Mouse (Mus musculus) CH12.LX (cell line): ENCODE data around the gene Sin3a. TPM values are rescaled to one million over a fixed set of nuclear protein-coding genes. Genes with fewer than 3 reads are reported as not detected.

ENCODE experiments used
- DNase-seq: peaks from one replicate; pipeline ENCODE4 v3.0.0-alpha.2; 2013; ENCODE audit errors: extremely low read depth
- H3K27ac ChIP-seq: 2 replicates; pipeline ENCODE4 v1.5.1; 2012; ENCODE audit warnings: low read depth, mild to moderate bottlenecking, control low read depth, moderate library complexity; ENCODE audit not compliant: insufficient read depth
- H3K27me3 ChIP-seq: replicated peaks from 2 replicates; pipeline ENCODE3; 2012; ENCODE audit warnings: inconsistent platforms
- H3K36me3 ChIP-seq, 2 experiments: replicated peaks in 1 of 2; 2 replicates each; pipeline versions ENCODE3 to v1.6.1; 2012; ENCODE audit warnings: inconsistent platforms in 1 of 2, low read length in 1 of 2, mild to moderate bottlenecking in 1 of 2, mixed read lengths in 1 of 2, moderate library complexity in 1 of 2; ENCODE audit not compliant: control insufficient read depth in 1 of 2, insufficient read depth in 1 of 2
- H3K4me1 ChIP-seq, 2 experiments: 2 replicates each; pipeline ENCODE4 v1.6.1; 2012; ENCODE audit warnings: inconsistent platforms in 1 of 2, moderate library complexity in 1 of 2; ENCODE audit not compliant: insufficient read depth in 2 of 2, control insufficient read depth in 1 of 2
- H3K4me2 ChIP-seq: 2 replicates; pipeline ENCODE4 v1.6.1; 2012; ENCODE audit warnings: low read depth, mild to moderate bottlenecking, control low read depth; ENCODE audit not compliant: poor library complexity, insufficient read depth, severe bottlenecking
- H3K4me3 ChIP-seq, 3 experiments: fragments of 150-350 bp in 1 of 3; sonication (generic) in 1 of 3; replicated peaks in 1 of 3; 2 replicates each; pipeline versions ENCODE3 to v1.5.1; 2011 to 2012; ENCODE audit warnings: low read depth in 2 of 3, low read length in 2 of 3, mild to moderate bottlenecking in 2 of 3, moderate library complexity in 2 of 3, control low read depth in 1 of 3, improper control_type of control experiment in 1 of 3, inconsistent platforms in 1 of 3, mixed read lengths in 1 of 3; ENCODE audit not compliant: poor library complexity in 1 of 3
- H3K79me2 ChIP-seq: replicated peaks from 2 replicates; pipeline ENCODE4 v1.6.1; 2012; ENCODE audit warnings: mild to moderate bottlenecking, moderate library complexity; ENCODE audit not compliant: control insufficient read depth, poor library complexity, insufficient read depth, severe bottlenecking; ENCODE audit errors: extremely low read depth
- H3K9ac ChIP-seq: 2 replicates; pipeline ENCODE4 v1.6.1; 2012; ENCODE audit warnings: low read depth, mild to moderate bottlenecking, control low read depth, moderate library complexity; ENCODE audit not compliant: insufficient read depth
- H3K9me3 ChIP-seq: replicated peaks from 2 replicates; pipeline ENCODE3; 2012; ENCODE audit warnings: low read length, inconsistent platforms, mixed read lengths
- BHLHE40 ChIP-seq: IDR thresholded peaks from 2 replicates; pipeline ENCODE4 v1.6.1; 2011; ENCODE audit warnings: mild to moderate bottlenecking, low read depth, low read length, improper control_type of control experiment
- CHD1 ChIP-seq: IDR thresholded peaks from 2 replicates; pipeline ENCODE4 v1.6.1; 2012; ENCODE audit warnings: low read depth, low read length, improper control_type of control experiment, inconsistent platforms
- CTCF ChIP-seq, 2 experiments: IDR thresholded peaks in 1 of 2; conservative IDR thresholded peaks in 1 of 2; 2 replicates each; pipeline ENCODE4 v1.5.1; 2011 to 2012; ENCODE audit warnings: low read depth in 2 of 2, low read length in 2 of 2, improper control_type of control experiment in 1 of 2, inconsistent platforms in 1 of 2, mild to moderate bottlenecking in 1 of 2, moderate library complexity in 1 of 2
- MXI1 ChIP-seq: IDR thresholded peaks from 2 replicates; pipeline ENCODE4 v1.6.1; 2011; ENCODE audit warnings: mild to moderate bottlenecking, low read depth, low read length, improper control_type of control experiment
- MYC ChIP-seq: IDR thresholded peaks from 2 replicates; pipeline ENCODE4 v1.6.1; 2011; ENCODE audit warnings: low read depth, mild to moderate bottlenecking, improper control_type of control experiment, low read length
- NELFE ChIP-seq: IDR thresholded peaks from 2 replicates; pipeline ENCODE4 v1.6.1; 2011; ENCODE audit warnings: low read depth, low read length, improper control_type of control experiment
- NRF1 ChIP-seq: IDR thresholded peaks from 2 replicates; pipeline ENCODE4 v1.6.1; 2014; ENCODE audit warnings: low read depth, mild to moderate bottlenecking, inconsistent platforms, low read length, improper control_type of control experiment, moderate library complexity
- SIN3A ChIP-seq: IDR thresholded peaks from 2 replicates; pipeline ENCODE4 v1.6.1; 2012; ENCODE audit warnings: low read length, improper control_type of control experiment, inconsistent platforms
- SMC3 ChIP-seq: IDR thresholded peaks from 2 replicates; pipeline ENCODE4 v1.6.1; 2011; ENCODE audit warnings: low read depth, low read length, improper control_type of control experiment
- UBTF ChIP-seq: IDR thresholded peaks from 2 replicates; pipeline ENCODE4 v1.6.1; 2012; ENCODE audit warnings: low read depth, mild to moderate bottlenecking, inconsistent platforms, low read length, improper control_type of control experiment, moderate library complexity
- ZC3H11A ChIP-seq: IDR thresholded peaks from 2 replicates; pipeline ENCODE4 v1.6.1; 2012; ENCODE audit warnings: low read depth, mild to moderate bottlenecking, inconsistent platforms, low read length, improper control_type of control experiment
- ZKSCAN1 ChIP-seq: IDR thresholded peaks from 2 replicates; pipeline ENCODE4 v1.6.1; 2012; ENCODE audit warnings: low read depth, inconsistent platforms, low read length, improper control_type of control experiment, borderline replicate concordance
- dilution Hi-C: fragments of 300-500 bp; cut with MboI; formaldehyde crosslinking; loops from 2 replicates; pipeline ENCODE4 v1.14.3; 2020; ENCODE audit warnings: low sequenced_read_pairs; ENCODE audit not compliant: extremely low pct_unique_long_range_greater_than_20kb, extremely low pct_ligation_motif_present
- in situ Hi-C: fragments of 300-500 bp; cut with MboI; formaldehyde crosslinking; loops from 3 replicates; pipeline ENCODE4 v1.14.3; 2019; ENCODE audit warnings: low sequenced_read_pairs, low pct_ligation_motif_present, low pct_unique_long_range_greater_than_20kb, mixed read lengths
- polyA plus RNA-seq: library from polyadenylated mRNA; unstranded; fragments of >175 nt; gene quantifications from 2 replicates; pipeline ENCODE4 v1.2.1, GENCODE M21; 2012; ENCODE audit warnings: low read depth; ENCODE audit not compliant: insufficient read length
- total RNA-seq, 2 experiments: library from RNA; depleted of rRNA; stranded (reverse); fragments of 300-350 nt in 1 of 2; fragments of >200 nt in 1 of 2; gene quantifications; 2 replicates each; pipeline ENCODE4 v1.2.3; 2012 to 2014

Sin3a gene
- total and polyA plus RNA-seq, 3 experiments: 23.0 to 32.1 (median 28.7) TPM

GRCm38 (mm10) chr9:57070262-57070661 lies 1.6 kb upstream of the Sin3a start:
- 0 out of 2 replicates have a peak, but pooled peaks cover 2% of the 10 kb centered on the region for H3K79me2 ChIP-seq
- H3K4me3 ChIP-seq: no peak overlapping the region
- no peak for DNase-seq
- H3K9me3 ChIP-seq: no peaks in the 10 kb centered on the region
- H3K36me3 ChIP-seq: peaks cover 0 to 10% of the 10 kb centered on the region in 2 experiments
- in situ Hi-C loops (no loop called here), dilution Hi-C loops (no loop called here)
- no peaks in the 10 kb centered on the region for H3K27me3 ChIP-seq
- H3K4me2 ChIP-seq: no peak overlapping the region
- TF ChIP-seq UBTF (no peak), CTCF (conservative IDR thresholded peaks at IDR 0.05 in 1 of 2, IDR thresholded peaks at IDR 0.05 in 1 of 2; ENCODE audit: low read depth in 2 of 2, low read length in 2 of 2) (no peak), ZC3H11A (no peak), CHD1 (no peak), NRF1 (no peak), ZKSCAN1 (no peak), BHLHE40 (no peak), MYC (no peak), SMC3 (no peak), NELFE (no peak)
- no peak overlapping the region for H3K27ac ChIP-seq
- no peak overlapping the region for H3K9ac ChIP-seq
- H3K4me1 ChIP-seq: peaks cover 0 to 23% of the 10 kb centered on the region in 2 experiments; a peak in 3 of 4 replicates

DNA sequence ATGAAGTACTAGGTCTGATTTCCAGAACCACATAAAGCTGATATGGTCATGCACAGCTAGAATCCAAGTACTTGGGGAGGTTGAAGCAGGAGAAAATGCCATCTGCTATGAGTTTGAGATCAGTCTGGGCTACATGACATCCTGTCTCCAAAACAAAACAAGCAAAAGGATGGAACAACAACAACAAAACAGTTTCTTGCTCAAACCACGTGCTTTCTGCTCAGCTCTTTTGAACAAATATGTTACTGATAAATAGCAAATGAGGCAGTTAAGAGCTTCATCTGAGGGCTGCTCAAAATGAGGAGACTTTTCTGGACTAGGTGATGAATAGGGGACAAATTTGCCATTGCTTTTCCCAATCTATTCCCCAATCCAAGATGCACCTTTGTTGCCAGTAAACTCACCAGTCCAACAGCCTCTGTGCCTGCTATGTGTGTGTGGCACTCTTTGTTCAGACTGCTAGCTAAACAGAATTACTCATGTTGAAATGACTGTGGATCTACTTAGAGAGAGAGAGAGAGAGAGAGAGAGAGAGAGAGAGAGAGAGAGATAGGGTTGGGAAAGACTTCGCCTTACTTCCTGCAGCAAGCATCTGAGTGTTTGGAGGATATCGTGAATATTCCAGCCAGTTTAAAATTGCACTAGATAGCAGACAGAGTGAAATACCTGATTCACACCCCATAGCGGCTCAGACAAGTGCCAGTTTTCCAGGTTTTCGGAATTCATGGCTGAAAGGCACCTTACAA lies 867 bp upstream of the Sin3a start:
- in situ Hi-C loops: no loop called here
- TF ChIP-seq NRF1 (no peak), MXI1 (no peak)
- Histone ChIP-seq H3K36me3 (peaks cover 0 to 6% of the 10 kb centered on the region in 2 experiments), H3K79me2 (0 out of 2 replicates have a peak, but pooled peaks cover 2% of the 10 kb centered on the region), H3K27ac (no peak overlapping the region), H3K9me3 (no peaks in the 10 kb centered on the region), H3K9ac (peak overlapping the region; percentile 60; the same call in 1 of the 2 replicates), H3K4me2 (peak overlapping the region; percentile 88), H3K4me3 (peak overlapping the region; percentile 67 to 85 (median 80)), H3K27me3 (no peaks in the 10 kb centered on the region), H3K4me1 (peaks cover 0 to 16% of the 10 kb centered on the region in 2 experiments; a peak in 3 of 4 replicates)
- dilution Hi-C loops: no loop called here
- DNase-seq: no peak

DNA sequence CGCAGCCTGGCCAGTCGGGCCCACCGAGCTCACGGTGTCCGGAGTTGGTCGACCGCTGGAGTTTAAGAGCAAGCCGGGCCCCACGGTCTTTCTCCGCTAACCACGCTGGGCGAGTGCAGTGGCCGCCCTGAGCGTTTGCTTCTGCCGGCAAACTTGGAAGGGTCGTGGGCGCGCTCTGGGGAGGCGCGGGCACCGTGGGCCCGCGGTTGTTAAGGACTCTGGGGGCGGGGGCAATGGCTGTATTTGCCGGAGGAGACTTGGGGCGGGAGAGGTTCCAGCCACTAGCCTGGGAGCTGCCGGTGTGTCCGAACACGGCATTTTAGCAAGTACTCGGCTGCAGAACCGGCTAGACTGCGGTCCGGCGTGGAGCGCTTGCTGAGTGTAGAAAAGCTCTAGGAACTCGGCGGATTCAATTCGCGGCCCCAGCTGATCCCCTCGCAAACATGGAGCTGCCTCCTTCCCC lies 717 bp downstream of the Sin3a start:
- H3K4me2 ChIP-seq: peak overlapping the region; percentile 45
- in situ Hi-C loops (no loop called here), dilution Hi-C loops (no loop called here)
- H3K36me3 ChIP-seq: peaks cover 0 to 6% of the 10 kb centered on the region in 2 experiments
- H3K9me3 ChIP-seq: no peaks in the 10 kb centered on the region
- peak overlapping the region; percentile 96 for H3K27ac ChIP-seq
- H3K4me3 ChIP-seq: peak overlapping the region; percentile 67 to 85 (median 80)
- no peaks in the 10 kb centered on the region for H3K27me3 ChIP-seq
- DNase-seq: no peak
- H3K9ac ChIP-seq: peak overlapping the region; percentile 53
- peaks cover 0 to 8% of the 10 kb centered on the region in 2 experiments; a peak in 1 of 4 replicates for H3K4me1 ChIP-seq
- TF ChIP-seq SIN3A (peak; percentile 90; the same call in 1 of the 2 replicates), NELFE (no peak)
- peaks cover 8% of the 10 kb centered on the region; the same call in 1 of the 2 replicates for H3K79me2 ChIP-seq
